Mouse (Mus musculus) thymus, adult 2 months (tissue): ENCODE measurements around the gene Tmem9.

ENCODE experiments used
- CTCF ChIP-seq: fragments of 200-500 bp; IDR thresholded peaks from 2 replicates; pipeline ENCODE4 v1.5.1; 2012; ENCODE audit warnings: mild to moderate bottlenecking, control low read depth, low read length, moderate library complexity, borderline replicate concordance; ENCODE audit not compliant: control insufficient read depth, poor library complexity, insufficient read depth; ENCODE audit errors: extremely low read depth
- POLR2A ChIP-seq: fragments of 200-500 bp; IDR thresholded peaks from 2 replicates; pipeline ENCODE4 v1.6.1; 2012; ENCODE audit warnings: mild to moderate bottlenecking, low read length, control low read depth, moderate library complexity; ENCODE audit not compliant: control insufficient read depth, poor library complexity, insufficient read depth; ENCODE audit errors: extremely low read depth

- TF ChIP-seq CTCF (no peak), POLR2A (no peak)
These were observed 43.4 kb upstream of the Tmem9 start for GRCm38 (mm10) chr1:135964561-135964960.
